Mouse (Mus musculus) cerebellum, postnatal 36 days (tissue): ENCODE results near the gene Slc39a13.
A peak's percentile ranks its signal among the peaks of the same experiment; 100 is the strongest.

Source experiments
- DNase-seq, 2 experiments: peaks; one replicate each; pipeline ENCODE4 v3.0.0; 2021 to 2022; ENCODE audit warnings: mixed read lengths in 2 of 2

Gene Slc39a13

GRCm38 (mm10) chr2:91087453-91087852 lies 17.2 kb upstream of the Slc39a13 start:
- DNase-seq = no peak

DNA sequence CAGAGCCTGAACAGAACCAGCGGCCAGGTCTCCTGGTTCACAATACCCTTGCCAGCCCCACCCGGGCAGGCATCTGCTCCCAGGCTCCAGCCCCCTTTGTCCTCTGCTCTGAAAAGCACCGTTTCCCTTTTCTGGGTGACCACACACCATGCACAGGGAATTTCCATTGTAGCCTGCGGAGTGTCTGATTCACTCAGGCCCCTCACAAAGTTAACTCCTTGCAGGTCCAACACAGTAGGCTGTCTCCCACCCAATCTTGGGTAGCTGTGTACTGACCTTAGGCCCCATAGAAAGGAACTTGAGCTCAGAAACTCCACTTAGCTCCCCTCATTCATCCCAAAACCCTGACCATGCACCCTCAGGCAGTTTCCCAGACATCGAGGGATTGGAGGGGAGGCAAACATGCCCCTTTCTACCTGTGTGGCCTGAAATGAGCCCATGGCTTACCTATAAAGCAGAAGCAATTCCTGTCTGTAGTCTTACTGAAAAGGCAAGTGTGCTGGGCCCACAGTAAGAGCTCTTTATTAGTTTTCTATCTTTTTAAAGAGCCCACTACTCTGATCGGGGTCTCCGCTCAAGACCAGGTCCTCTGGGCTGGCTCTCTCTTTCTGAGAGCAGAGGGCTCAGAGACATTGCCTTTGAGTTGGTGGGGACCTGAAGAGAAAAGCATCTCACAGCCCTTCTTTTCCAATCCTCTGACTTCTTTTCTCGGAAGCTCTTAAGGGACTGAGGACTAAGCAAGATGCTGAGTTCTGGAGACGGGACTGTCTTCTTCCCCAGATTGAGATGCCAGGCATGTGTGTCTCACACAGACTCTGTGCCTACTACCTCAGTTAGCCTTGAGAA lies 16.4 kb upstream of the Slc39a13 start:
- no peak for DNase-seq

GRCm38 (mm10) chr2:91085494-91086391 lies 15.5 kb upstream of the Slc39a13 start:
- DNase-seq = no peak

GRCm38 (mm10) chr2:91084179-91084820 lies 14.1 kb upstream of the Slc39a13 start:
- DNase-seq = no peak

GRCm38 (mm10) chr2:91083366-91083940 lies 13.2 kb upstream of the Slc39a13 start:
- no peak for DNase-seq

DNA sequence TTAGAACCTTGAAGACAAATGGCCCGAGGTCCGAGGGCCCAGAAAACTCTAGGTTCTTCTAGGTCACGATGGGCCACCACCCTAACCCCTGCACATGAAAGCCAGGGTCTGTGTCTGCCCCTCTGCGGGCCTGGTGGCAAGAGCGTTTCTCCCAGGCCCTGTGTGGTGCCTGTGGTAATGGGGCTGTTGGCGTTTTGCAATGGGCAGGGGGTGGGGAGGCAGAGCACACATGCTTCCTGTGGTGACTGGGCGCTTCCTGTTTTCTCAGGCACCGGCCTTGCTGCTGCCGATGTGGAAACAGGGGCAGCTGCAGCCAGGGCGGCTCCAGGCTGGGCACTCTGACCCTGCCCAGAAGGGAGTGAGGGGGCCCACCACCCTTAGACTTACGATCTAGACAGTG lies 12.6 kb upstream of the Slc39a13 start:
- DNase-seq = no peak

GRCm38 (mm10) chr2:91081775-91082695 lies 11.8 kb upstream of the Slc39a13 start, which contains the start of gene Spi1:
Gene Spi1 (plus strand): TSS chr2:91082390.
- DNase-seq = no peak

DNA sequence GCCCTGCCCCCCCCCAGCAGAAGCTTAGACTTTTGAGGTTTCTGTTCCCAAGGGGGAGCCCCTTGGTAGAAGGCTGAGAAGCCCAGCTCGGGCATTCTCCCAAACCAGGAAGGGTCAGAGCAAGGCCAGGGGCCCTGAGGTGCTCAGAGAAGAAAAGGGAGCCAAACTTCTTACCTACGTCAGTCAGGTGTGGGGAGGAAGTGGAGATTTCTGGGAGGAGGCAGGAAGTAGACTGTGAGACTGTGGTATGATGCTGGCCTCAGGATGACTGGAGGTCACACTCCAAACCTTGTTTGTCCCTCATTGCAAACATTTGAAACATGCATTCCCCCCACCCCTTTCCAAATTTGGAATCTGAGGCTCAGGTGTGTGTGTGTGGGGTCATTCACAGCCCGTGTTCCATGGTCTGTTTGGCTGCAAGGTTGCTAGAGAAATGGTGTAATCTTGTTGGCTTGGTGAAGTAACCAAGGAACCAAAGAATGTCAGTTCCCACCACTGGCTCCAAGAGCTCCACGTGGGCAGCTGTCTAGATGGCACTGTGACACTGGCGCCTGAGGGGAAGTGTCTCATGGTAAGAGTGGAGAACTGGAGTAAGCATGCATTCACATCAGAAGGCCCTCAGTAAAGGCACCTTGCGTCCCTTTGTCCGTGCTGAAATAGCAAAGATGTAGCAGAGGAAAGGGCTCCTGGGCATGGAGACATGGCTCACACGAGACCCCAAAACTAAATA lies 10.7 kb upstream of the Slc39a13 start:
- DNase-seq = no peak

- no peak for DNase-seq
These were observed 8.8 kb upstream of the Slc39a13 start for GRCm38 (mm10) chr2:91079026-91079384.

GRCm38 (mm10) chr2:91078314-91079025 lies 8.3 kb upstream of the Slc39a13 start:
- DNase-seq = no peak

GRCm38 (mm10) chr2:91077957-91078313 lies 7.7 kb upstream of the Slc39a13 start:
- no peak for DNase-seq

DNA sequence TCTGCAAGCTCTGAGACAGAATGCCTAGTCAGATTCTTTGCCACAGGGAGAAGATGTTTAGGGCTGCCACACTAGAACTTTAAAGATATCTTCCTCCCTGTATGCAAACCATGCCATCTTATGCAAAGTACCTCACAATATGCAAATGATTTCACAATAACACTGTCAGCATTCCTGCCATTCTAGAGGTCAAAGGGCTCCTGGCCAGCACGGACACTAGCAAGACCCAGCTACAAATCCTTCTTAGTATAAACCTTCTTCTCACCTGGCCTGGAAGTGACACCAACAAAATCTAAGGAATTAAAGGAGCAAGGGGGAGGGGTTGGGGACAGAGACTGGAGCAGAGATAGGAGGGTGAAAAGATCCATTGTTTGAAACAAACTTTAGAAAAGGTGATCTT lies 1.9 kb upstream of the Slc39a13 start:
- DNase-seq = no peak

- no peak for DNase-seq
These were observed 842 bp upstream of the Slc39a13 start for GRCm38 (mm10) chr2:91071059-91071458.

GRCm38 (mm10) chr2:91069306-91070000 lies 764 bp downstream of the Slc39a13 start:
- no peak for DNase-seq

DNA sequence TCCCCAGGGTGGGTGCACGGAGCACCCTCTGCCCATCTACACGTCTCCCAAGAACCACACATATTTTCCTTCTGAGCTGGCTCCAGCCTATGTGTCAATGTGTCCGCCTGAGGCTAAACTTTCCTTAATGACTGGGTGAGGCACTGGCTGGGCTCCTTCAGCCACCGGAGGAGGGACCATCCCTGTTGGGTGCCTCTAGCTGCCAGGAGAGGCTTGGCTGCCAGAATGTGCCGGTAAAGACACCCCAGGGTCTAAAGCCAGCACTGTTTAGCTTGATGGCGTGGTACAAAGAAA lies 1.4 kb downstream of the Slc39a13 start:
- DNase-seq = no peak

GRCm38 (mm10) chr2:91068162-91068871 lies 1.9 kb downstream of the Slc39a13 start:
- DNase-seq = no peak

- peak; percentile 47 to 49 for DNase-seq
These were observed 3.8 kb downstream of the Slc39a13 start for GRCm38 (mm10) chr2:91066455-91066854.

GRCm38 (mm10) chr2:91065544-91065943 lies 4.7 kb downstream of the Slc39a13 start:
- peak; percentile 38 to 39 for DNase-seq

GRCm38 (mm10) chr2:91064211-91064610 lies 6.0 kb downstream of the Slc39a13 start:
- DNase-seq = no peak
